Mouse (Mus musculus) heart, adult 8-10 months (tissue): ENCODE results near the gene Cxxc4. TPM values are rescaled to one million over a fixed set of nuclear protein-coding genes. Genes with fewer than 3 reads are reported as not detected.

Experiments used
- DNase-seq: peaks from one replicate; pipeline ENCODE4 v3.0.0; 2022; ENCODE audit warnings: low spot score
- microRNA-seq: library from miRNA; unstranded; fragments of <30 nt; microRNA quantifications from one replicate; pipeline ENCODE4 v1.2.0, GENCODE M21; 2022
- total RNA-seq, 4 experiments: library from RNA; stranded (reverse); gene quantifications; 2 replicates each; pipeline ENCODE4 v1.2.4; 2022

Cxxc4 gene
- total RNA-seq, 4 experiments from 2014 or later, result 2.3 to 2.5 (median 2.3) TPM

DNA sequence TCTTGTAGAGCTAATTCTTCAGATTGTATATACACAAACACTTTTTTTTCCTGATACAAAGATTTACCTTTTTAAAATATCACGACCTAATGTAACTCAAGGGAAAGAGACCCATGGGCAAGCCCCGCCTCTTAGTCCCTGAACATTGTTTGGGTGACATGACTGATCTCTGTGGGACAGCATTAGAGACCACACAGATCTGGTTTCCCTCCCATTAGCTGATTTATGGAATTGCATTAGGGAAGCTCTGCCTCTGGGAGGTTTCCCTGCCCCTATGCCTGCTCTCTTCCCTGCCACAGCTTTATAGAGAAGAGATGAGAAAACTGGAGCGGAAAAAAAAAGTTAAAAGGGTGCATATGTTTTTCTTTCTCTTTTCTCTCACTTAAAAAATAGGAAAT lies 7.6 kb downstream of the Cxxc4 start:
- DNase-seq, result no peak

DNA sequence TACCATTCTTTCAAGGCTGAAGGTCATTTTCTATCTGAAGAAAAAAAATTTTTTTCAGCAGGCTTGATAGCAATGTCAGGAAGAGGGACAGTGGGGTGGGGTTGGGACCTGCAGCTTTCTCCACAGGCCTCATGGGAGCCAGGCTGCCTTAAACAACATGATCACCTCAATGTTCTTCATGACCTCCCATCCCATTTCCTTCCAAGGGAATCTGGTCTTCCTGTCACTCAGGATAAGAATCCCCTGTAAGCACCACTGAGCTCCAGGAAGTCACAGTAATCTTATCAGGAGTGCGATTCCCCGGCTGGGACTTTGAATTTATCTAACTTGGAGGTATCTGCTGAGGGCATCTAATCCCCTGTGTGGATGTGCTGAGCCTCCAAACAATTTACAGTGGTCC lies 17.9 kb downstream of the Cxxc4 start:
- DNase-seq, result peak; percentile 32

DNA sequence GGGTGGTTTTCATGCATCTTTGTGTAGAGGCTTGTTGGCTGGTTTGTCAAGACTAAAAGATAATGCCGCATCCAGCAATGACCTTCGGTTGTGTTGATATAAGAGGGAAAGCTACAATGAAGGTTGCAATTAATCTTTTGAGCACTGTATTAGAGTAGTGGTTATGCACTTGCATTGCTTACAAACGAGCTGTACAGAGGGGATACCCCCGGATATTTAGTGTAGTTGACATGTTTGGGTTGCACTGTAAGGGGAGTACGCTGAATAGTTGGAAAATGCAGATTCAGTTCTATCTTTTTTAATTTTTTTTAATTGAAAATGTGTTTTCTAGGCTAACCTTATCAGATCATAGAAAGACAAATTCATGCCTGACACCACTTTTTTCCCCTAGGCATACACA lies 22.4 kb downstream of the Cxxc4 start:
- no peak for DNase-seq

DNA sequence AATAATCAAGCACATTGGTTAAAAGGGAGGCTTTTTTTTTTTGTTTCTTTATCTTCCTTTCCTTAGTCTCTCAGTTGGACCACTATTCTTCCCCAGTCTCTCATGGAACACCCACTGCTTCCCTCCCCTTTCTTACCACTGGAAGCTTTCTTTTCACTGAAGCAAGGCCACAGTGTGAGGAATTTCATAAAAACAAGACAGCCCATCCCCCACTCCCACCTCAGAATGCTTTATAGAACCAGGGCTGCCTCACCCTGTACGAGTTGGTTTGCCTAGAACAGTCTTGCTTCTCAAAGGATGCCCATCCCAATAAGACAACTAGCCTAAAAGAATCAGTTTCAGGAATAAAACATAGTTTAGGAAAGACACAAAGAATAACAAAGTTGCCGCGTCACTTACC lies 23.0 kb downstream of the Cxxc4 start:
- DNase-seq, result no peak

DNA sequence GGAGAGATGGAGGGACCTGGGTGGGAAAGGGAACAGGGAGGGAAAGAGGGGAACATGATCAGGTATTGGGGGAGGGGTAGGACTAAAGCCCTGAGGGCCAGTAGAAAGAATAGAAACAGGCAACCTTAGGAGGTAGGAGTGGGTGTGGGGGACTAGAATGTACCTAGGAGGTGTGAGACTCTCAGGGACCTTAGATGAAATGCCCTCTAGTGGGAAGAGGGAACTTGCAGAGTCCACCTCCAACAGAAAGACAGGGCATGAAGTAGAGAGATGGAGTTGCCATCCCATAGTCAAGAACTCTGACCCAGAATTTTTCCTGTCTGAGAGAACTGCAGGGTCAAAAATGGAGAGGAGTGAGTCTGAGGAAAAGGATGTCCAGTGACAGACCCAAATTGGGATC lies 43.4 kb downstream of the Cxxc4 start:
- DNase-seq, result no peak

DNA sequence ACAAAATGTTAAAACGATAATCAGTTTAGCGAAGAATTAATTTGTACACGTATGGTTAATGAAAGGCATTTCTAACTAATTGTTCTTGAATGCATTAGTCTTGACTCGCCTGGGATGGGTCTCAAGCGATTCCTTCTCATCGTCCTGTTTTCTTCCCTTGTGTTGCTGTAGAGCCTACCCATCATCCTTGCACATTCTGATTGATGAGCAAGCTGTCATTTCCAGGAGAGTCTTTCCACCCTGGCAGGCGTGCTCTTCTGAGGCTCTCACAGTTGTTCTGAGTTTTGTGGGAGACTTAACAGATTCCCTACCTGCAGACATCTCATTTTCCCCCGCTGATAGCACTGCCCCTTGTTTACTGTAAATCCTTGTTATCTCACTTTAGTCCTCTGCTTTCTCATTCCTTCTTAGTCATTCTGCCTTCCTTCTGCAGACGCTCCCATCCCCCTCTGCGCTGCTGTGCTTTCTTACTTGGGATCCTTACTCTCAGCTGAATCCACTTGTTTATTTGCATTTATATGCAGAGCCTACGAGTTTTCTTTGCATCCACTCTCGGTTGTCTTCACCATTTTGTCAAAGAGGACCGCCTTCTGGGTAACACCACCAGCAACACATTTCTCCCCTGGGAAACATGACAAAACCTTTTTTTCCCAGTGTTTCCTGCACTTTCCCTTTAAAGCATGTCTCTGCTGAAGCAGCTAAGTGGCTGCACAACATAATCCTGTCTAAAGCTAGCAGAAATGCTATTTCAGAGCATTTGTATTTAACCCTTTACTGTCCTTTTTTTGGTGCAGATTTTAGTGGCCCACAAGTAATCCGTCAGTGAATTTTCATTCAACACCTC lies 45.5 kb downstream of the Cxxc4 start:
- no peak for DNase-seq

DNA sequence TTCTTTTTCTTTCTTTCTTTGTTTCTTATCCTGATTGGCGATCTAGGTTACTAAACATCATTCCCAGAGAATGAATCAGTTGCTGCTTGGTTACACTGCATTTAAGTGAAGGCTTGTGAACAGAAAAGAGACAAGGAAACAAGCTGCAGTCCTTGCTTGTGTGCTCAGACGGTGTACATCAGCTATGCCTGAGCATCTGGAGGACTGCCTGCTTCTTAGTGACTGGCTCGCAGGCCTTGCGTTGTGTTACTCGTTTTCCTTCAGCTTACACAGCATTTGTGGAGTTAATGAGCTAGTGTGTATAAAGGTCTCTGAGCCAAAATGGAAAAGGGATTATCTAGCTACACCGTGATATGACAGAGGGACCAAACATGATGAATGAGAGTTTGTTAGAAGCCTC lies 58.9 kb downstream of the Cxxc4 start:
- DNase-seq, result no peak

DNA sequence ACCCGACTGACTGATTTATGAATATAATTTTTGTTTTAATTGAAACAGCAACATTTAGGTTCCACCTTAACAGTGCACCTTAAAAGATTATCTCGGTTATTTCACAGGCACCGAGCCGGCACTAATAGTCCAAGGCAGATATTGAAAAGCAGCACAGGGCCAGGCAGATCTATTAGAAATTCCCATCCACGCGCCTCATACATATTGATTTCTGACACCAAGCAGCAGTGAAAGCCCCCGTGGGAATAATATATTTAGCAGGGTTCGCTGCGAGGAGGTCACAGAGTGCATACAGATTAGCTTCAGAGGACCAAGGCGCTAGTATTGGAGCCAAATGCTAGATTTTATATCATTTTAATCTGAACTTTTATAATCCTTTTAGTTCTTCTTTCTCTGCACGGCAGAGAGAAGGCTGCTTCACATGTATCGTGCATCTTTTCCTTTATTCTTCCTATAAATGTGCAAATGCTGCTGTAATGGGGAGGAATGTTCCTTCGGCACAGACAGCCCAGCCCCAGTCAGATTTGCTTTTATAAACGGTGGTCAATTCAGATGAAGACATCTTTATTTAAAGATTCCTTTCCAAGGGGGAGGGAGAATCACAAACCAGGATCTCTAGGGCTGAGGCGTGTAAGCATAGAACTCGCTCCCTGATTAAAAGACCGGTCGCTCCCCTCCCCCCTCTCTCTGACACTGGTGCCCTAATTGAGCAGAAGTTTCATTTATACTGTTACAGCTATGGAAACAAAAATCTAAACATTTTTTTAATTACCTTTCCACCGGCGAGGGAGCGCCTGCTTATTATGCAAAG lies 66.6 kb downstream of the Cxxc4 start:
- peak; percentile 4 for DNase-seq

DNA sequence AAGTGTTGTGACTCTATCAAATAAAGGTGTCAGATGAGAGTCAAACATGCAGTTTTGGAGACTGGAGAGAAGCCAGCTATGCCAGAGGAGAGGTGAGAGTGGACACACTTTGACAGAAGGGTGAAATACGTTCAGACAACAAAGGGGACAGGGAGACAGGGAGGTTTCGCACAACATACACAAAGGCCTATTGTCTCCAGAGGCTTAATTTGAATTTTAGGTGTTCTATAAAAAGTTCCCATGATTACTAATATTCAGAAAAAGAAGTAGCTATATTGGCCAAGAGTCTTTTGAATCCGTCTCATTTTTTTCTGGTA lies 67.2 kb downstream of the Cxxc4 start:
- no peak for DNase-seq

DNA sequence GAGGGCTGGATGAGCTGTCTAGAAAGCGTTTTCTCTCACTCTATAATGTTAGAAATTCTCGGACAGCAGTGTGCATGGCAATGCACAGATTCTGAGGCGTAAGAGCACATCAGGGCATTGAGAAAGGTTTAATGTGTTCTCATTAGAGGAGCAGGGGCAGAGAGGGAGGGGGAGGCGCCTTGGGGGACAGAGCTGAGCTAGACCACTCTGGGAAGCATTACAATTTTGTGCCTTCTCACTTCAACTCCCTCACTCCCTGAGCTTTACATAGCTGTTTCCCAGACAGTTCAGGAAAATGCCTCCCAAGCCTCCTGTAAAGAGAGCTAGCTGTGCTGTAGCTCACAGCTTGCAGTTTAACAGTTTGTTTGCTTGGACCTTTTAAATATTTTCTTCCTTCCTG lies 70.2 kb downstream of the Cxxc4 start:
- DNase-seq, result no peak

DNA sequence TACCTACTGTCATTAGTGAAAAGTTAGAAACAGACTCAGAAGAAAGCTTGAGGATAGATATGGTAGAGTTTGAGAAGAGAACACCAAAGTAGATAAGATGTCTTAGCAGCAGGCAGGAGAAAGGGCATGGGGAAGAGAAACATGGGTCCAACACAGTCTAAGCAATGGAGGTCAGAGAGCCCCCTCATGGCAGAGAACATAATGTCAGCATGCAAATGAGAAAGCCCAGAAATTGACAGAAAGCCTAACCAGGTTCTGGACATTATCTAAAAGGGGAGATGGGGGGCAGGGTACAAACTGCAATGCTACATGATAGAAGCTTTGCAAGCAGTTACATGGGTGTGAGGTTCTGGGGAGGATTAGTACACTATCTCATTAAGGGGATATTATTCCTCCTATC lies 71.5 kb downstream of the Cxxc4 start:
- DNase-seq, result no peak

Small RNA genes within 50 kb of the gene (microRNA-seq; reads per million reads assigned to microRNA genes)
- gene Mir1895, result not detected
